Mouse (Mus musculus): Measurements from ENCODE around the gene Cerkl.

GRCm38 (mm10) chr2:79454786-79455446 is 1.7 kb downstream of the Cerkl start:
- no peak for TF ChIP-seq CTCF (IDR thresholded peaks at IDR 0.05)
- no peak for TF ChIP-seq EP300 (IDR thresholded peaks at IDR 0.05)

All from lung, postnatal 0 days (tissue).